Mouse (Mus musculus): ENCODE data around the gene Yjefn3. TPM values are rescaled to one million over a fixed set of nuclear protein-coding genes. Genes with fewer than 3 reads are reported as not detected.

Yjefn3 gene
- polyA plus RNA-seq, 1 experiment from 2014 or later = 3.8 TPM

DNA sequence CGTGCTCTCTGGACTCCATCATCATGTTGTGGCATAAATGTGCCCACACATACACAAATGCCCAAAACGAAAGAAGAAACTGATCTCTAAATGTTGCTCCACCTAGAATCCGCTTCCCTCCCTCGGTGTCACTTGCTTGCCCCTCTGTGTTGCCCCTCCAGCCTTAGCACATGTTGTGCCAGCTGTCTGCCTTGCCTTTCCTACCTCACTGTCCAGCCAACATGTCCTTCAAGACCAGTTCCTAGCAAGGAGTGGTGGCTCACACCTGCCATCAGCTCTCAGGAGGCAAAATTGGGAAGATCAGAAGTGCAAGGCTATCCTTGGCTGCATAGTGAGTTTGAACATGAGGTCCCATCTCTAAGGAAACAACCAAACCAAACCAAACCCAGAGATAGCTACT is 25.1 kb downstream of the Yjefn3 start:
- no peak for ATAC-seq

DNA sequence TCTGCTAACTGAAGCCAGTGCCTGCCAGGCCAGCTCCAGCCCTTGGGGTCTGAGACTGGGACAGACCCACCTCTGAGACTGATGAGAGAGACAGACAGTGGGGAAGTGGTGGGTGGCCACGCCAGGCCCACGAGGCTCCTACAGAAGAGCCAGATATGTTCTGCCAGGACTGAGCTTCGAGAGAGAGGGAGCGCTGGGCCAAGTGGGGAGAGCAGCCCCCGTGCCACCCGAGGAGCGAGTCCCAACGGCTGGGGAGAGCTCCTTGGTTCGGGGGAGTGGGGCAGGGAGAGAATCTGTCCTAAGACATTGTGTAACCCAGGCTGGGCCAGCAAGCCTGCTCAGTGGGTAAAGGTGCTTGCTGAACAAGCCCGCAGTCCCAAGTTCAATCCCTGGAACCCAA is 25.5 kb downstream of the Yjefn3 start:
- Histone ChIP-seq H3K27me3 (replicated peaks; ENCODE audit: control insufficient read depth, insufficient read depth, low read length) (peaks cover 26% of the 10 kb centered on the region), H3K9ac (ENCODE audit: low read depth, low read length) (no peak overlapping the region), H3K36me3 (ENCODE audit: control insufficient read depth, insufficient read depth, low read length) (no peaks in the 10 kb centered on the region), H3K9me3 (ENCODE audit: control insufficient read depth, low read length) (no peaks in the 10 kb centered on the region), H3K27ac (ENCODE audit: low read length) (no peak overlapping the region), H3K4me3 (ENCODE audit: low read length) (no peak overlapping the region), H3K4me2 (ENCODE audit: low read depth, low read length) (no peak overlapping the region), H3K4me1 (ENCODE audit: control insufficient read depth, insufficient read depth, low read length) (peaks cover 9% of the 10 kb centered on the region)
- 73% methylated on average over 10 of the region's 10 CpGs for WGBS
- no peak for ATAC-seq

More for the DNA sequence above, 25.1 kb downstream of the Yjefn3 start:
- Histone ChIP-seq H3K9ac (ENCODE audit: low read depth, low read length) (no peak overlapping the region), H3K4me1 (ENCODE audit: control insufficient read depth, insufficient read depth, low read length) (peaks cover 9% of the 10 kb centered on the region), H3K4me2 (ENCODE audit: low read depth, low read length) (no peak overlapping the region), H3K27ac (ENCODE audit: low read length) (no peak overlapping the region), H3K4me3 (ENCODE audit: low read length) (no peak overlapping the region), H3K27me3 (replicated peaks; ENCODE audit: control insufficient read depth, insufficient read depth, low read length) (peaks cover 30% of the 10 kb centered on the region), H3K36me3 (ENCODE audit: control insufficient read depth, insufficient read depth, low read length) (no peaks in the 10 kb centered on the region), H3K9me3 (ENCODE audit: control insufficient read depth, low read length) (no peaks in the 10 kb centered on the region)
- WGBS = 80% methylated on average over 4 of the region's 4 CpGs

DNA sequence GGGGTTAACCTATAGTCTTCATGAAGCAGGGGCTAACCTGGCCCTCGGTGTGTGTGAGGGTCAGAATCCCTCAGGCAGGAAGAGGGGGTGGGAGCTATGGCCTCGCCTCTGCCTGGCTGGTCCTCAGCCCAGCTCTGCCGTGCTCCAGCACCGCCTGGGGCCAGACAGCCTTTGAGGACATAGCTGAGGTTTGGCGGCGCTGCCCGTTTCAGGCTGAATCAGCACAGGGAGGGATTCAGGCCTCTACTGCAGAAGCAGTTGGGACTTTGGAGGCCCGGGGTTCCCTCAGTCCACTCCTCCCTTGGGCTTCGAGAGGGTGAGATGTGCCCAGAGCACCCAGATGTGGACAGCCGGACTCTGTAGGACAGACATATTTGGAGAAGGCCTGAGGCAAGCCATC is 26.4 kb downstream of the Yjefn3 start:
- no peak overlapping the region for H3K4me3 ChIP-seq (ENCODE audit: low read length)
- no peak for ATAC-seq
- H3K4me2 ChIP-seq (ENCODE audit: low read depth, low read length) = no peak overlapping the region
- H3K27ac ChIP-seq (ENCODE audit: low read length) = no peak overlapping the region
- no peaks in the 10 kb centered on the region for H3K36me3 ChIP-seq (ENCODE audit: control insufficient read depth, insufficient read depth, low read length)
- peaks cover 17% of the 10 kb centered on the region for H3K27me3 ChIP-seq (replicated peaks; ENCODE audit: control insufficient read depth, insufficient read depth, low read length)
- 51% methylated on average over 10 of the region's 10 CpGs for WGBS
- no peaks in the 10 kb centered on the region for H3K9me3 ChIP-seq (ENCODE audit: control insufficient read depth, low read length)
- no peak overlapping the region for H3K9ac ChIP-seq (ENCODE audit: low read depth, low read length)
- no peaks in the 10 kb centered on the region for H3K4me1 ChIP-seq (ENCODE audit: control insufficient read depth, insufficient read depth, low read length)

DNA sequence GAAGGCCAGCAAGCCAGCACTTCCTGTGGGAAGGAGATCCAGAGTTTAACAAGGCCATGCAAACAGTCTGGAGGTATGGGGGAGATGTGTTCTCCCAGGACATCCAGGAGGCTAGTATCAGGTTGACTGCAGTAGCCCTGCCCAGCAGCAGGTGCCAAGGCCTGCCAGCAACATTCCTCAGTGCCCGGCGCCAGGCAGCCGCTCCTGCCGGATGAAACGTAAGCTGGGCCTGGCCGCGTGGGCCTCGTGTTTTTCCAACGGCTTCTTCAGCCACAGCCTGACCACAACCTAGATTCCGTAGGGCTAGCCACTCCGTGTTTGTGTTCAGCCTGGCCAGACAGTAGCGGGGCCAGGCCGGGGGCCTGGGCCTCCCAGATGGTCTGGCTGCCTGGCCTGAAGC is 27.9 kb downstream of the Yjefn3 start:
- no peak overlapping the region for H3K27ac ChIP-seq (ENCODE audit: low read length)
- no peaks in the 10 kb centered on the region for H3K9me3 ChIP-seq (ENCODE audit: control insufficient read depth, low read length)
- no peak overlapping the region for H3K4me2 ChIP-seq (ENCODE audit: low read depth, low read length)
- H3K9ac ChIP-seq (ENCODE audit: low read depth, low read length) = no peak overlapping the region
- no peaks in the 10 kb centered on the region for H3K4me1 ChIP-seq (ENCODE audit: control insufficient read depth, insufficient read depth, low read length)
- H3K36me3 ChIP-seq (ENCODE audit: control insufficient read depth, insufficient read depth, low read length) = no peaks in the 10 kb centered on the region
- ATAC-seq = no peak
- H3K4me3 ChIP-seq (ENCODE audit: low read length) = no peak overlapping the region
- peaks cover 3% of the 10 kb centered on the region for H3K27me3 ChIP-seq (replicated peaks; ENCODE audit: control insufficient read depth, insufficient read depth, low read length)
- WGBS = 82% methylated on average over 13 of the region's 13 CpGs

DNA sequence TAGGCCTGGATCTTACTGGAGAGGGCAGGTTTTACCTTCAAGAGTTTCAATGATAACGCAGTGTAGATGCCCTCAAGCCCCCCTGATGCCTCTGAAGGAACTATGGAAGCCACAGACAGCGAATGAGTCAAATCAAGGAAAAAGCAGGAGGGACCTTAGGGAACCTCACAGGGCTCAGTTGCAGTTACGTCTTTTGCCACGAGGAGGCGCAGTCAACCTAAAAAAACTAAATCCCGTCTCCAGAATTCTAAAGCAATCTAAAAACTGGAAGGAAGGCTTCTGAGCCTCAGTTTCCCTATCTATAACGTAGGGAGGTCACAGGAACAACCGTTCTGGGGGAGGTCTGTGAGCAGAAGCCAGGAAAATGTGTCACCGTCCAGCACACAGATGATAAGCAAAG is 28.4 kb downstream of the Yjefn3 start:
- ATAC-seq = no peak

DNA sequence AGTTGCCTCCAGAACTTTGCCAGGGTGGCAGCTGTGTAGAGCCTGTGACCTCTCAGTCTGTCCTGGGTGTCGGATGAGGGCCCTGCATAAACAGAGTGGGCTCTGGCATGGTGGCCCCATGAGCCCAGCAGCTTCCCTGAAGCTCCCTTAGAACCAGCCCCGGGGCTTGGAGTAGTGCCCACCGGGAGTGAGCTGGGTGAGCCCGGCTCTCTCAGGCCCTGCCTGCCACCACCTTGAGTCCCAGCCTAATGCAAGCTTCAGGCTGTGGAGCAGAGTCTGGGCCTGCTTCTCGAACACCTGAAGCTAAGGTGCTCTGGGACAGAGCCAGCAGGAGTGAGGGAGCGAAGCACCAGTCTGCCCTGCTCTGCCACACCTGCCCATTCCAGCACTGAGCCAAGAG is 31.6 kb downstream of the Yjefn3 start:
- no peak for ATAC-seq
- H3K4me1 ChIP-seq (ENCODE audit: control insufficient read depth, insufficient read depth, low read length) = no peaks in the 10 kb centered on the region
- H3K4me3 ChIP-seq (ENCODE audit: low read length) = no peak overlapping the region
- H3K9me3 ChIP-seq (ENCODE audit: control insufficient read depth, low read length) = no peaks in the 10 kb centered on the region
- no peaks in the 10 kb centered on the region for H3K36me3 ChIP-seq (ENCODE audit: control insufficient read depth, insufficient read depth, low read length)
- H3K9ac ChIP-seq (ENCODE audit: low read depth, low read length) = no peak overlapping the region
- WGBS = 81% methylated on average over 6 of the region's 6 CpGs
- H3K27me3 ChIP-seq (replicated peaks; ENCODE audit: control insufficient read depth, insufficient read depth, low read length) = no peaks in the 10 kb centered on the region
- H3K4me2 ChIP-seq (ENCODE audit: low read depth, low read length) = no peak overlapping the region
- H3K27ac ChIP-seq (ENCODE audit: low read length) = no peak overlapping the region

More for the DNA sequence above, 28.4 kb downstream of the Yjefn3 start:
- H3K36me3 ChIP-seq (ENCODE audit: control insufficient read depth, insufficient read depth, low read length) = no peaks in the 10 kb centered on the region
- H3K4me1 ChIP-seq (ENCODE audit: control insufficient read depth, insufficient read depth, low read length) = no peaks in the 10 kb centered on the region
- H3K4me3 ChIP-seq (ENCODE audit: low read length) = no peak overlapping the region
- WGBS = 12% methylated on average over 9 of the region's 9 CpGs
- no peak overlapping the region for H3K9ac ChIP-seq (ENCODE audit: low read depth, low read length)
- no peaks in the 10 kb centered on the region for H3K9me3 ChIP-seq (ENCODE audit: control insufficient read depth, low read length)
- H3K27me3 ChIP-seq (replicated peaks; ENCODE audit: control insufficient read depth, insufficient read depth, low read length) = no peaks in the 10 kb centered on the region
- H3K4me2 ChIP-seq (ENCODE audit: low read depth, low read length) = no peak overlapping the region
- H3K27ac ChIP-seq (ENCODE audit: low read length) = no peak overlapping the region

DNA sequence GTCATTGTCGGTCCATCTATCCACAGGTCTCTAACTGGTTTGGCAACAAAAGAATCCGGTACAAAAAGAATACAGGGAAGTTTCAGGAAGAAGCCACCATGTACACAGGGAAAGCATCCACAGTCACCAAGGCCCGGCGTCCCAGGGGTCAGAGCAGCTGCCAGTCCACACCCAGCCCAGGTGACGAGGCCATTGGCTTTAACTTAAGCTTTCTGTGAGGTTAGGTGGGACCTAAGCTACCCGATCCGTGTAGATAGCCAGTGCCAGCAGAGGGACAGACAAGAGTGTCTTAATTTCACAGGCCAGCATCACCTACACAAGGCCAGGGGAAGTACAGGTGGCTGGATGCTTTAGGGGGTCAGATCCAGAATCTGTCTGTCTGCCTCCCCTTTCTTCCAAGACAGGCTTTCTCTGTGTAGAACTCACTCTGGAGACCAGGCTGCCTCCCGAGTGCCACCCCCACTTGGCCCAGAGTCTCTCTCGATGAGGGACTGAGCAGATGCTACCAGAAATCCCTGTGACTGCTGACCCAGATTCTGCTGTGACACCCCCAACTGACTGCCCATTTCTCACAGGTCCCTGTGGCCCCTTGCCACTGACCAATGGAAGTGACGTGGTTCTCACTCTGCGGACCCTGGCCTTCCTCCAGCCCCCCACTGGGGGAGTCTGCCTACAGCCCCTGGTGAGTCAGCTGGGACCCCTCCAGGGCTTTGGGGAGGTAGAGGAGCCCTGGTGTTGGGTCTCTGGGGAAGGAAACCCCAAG is 32.3 kb downstream of the Yjefn3 start:
- Histone ChIP-seq H3K27ac (ENCODE audit: low read length) (no peak overlapping the region), H3K9me3 (ENCODE audit: control insufficient read depth, low read length) (no peaks in the 10 kb centered on the region), H3K9ac (ENCODE audit: low read depth, low read length) (no peak overlapping the region), H3K36me3 (ENCODE audit: control insufficient read depth, insufficient read depth, low read length) (no peaks in the 10 kb centered on the region), H3K4me1 (ENCODE audit: control insufficient read depth, insufficient read depth, low read length) (no peaks in the 10 kb centered on the region), H3K27me3 (replicated peaks; ENCODE audit: control insufficient read depth, insufficient read depth, low read length) (no peaks in the 10 kb centered on the region), H3K4me3 (ENCODE audit: low read length) (no peak overlapping the region), H3K4me2 (ENCODE audit: low read depth, low read length) (no peak overlapping the region)
- no peak for ATAC-seq
- WGBS = 78% methylated on average over 11 of the region's 11 CpGs

DNA sequence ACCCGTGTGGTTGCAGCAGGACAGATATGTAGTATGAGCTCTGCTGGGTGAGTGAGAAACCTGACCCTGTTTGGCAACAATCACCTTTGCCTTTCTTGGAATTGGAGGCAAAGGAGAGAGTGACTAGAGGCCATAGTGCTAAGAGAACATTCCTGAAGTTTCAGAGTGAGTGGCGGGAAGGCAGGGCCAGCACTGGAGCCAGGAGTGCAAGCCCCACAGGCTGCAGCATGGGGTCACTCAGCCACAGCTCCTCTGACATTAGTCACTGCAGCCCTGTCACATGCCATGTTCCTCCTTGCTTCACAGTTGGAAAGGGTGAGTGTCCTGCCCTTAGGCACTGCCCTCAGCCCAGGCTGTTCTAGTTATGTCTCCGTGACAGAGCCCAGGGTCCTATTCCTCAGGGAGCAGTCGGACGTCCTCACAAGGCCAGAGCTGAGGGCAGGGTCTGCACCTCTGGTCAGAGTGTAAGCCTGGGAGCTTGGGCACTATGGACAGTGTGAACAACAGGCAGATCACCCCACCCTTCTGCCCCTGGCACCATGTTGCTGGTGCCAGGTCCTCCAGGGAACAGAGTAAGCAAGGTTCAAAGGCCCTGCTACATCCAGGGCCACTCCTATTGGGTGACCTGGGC is 34.7 kb downstream of the Yjefn3 start:
- no peak for ATAC-seq
- Histone ChIP-seq H3K4me1 (ENCODE audit: control insufficient read depth, insufficient read depth, low read length) (no peaks in the 10 kb centered on the region), H3K9ac (ENCODE audit: low read depth, low read length) (no peak overlapping the region), H3K36me3 (ENCODE audit: control insufficient read depth, insufficient read depth, low read length) (no peaks in the 10 kb centered on the region), H3K9me3 (ENCODE audit: control insufficient read depth, low read length) (no peaks in the 10 kb centered on the region), H3K27me3 (replicated peaks; ENCODE audit: control insufficient read depth, insufficient read depth, low read length) (no peaks in the 10 kb centered on the region), H3K4me2 (ENCODE audit: low read depth, low read length) (no peak overlapping the region), H3K4me3 (ENCODE audit: low read length) (no peak overlapping the region), H3K27ac (ENCODE audit: low read length) (no peak overlapping the region)
- 81% methylated on average over 5 of the region's 5 CpGs for WGBS

DNA sequence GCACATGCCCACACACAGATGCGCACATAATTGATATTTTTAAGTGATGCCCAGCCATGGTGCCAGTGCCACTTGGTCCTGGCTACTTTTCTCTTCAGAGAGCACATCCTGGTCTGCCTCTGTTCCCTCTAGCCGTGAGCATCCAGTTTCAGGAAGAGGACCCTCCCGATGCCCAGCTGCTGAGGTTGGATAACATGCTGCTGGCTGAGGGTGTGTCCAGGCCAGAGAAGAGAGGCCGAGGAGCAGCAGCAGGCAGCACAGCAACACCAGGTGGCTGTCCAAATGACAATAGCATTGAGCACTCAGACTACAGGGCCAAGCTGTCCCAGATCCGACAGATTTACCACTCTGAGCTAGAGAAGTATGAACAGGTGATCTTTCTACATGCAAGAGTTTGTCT is 38.3 kb downstream of the Yjefn3 start:
- H3K9me3 ChIP-seq (ENCODE audit: control insufficient read depth, low read length) = no peaks in the 10 kb centered on the region
- no peak overlapping the region for H3K9ac ChIP-seq (ENCODE audit: low read depth, low read length)
- no peaks in the 10 kb centered on the region for H3K36me3 ChIP-seq (ENCODE audit: control insufficient read depth, insufficient read depth, low read length)
- H3K27ac ChIP-seq (ENCODE audit: low read length) = no peak overlapping the region
- H3K4me1 ChIP-seq (ENCODE audit: control insufficient read depth, insufficient read depth, low read length) = no peaks in the 10 kb centered on the region
- no peak for ATAC-seq
- H3K4me3 ChIP-seq (ENCODE audit: low read length) = no peak overlapping the region
- no peaks in the 10 kb centered on the region for H3K27me3 ChIP-seq (replicated peaks; ENCODE audit: control insufficient read depth, insufficient read depth, low read length)
- WGBS = 70% methylated on average over 5 of the region's 5 CpGs
- H3K4me2 ChIP-seq (ENCODE audit: low read depth, low read length) = no peak overlapping the region
